Mouse (Mus musculus): Measurements from ENCODE around the gene Sh3rf1. TPM values are rescaled to one million over a fixed set of nuclear protein-coding genes. Genes with fewer than 3 reads are reported as not detected.
A peak's percentile ranks its signal among the peaks of the same experiment; 100 is the strongest.

The Sh3rf1 gene
- polyA plus RNA-seq, 1 experiment from 2014 or later = 8.4 TPM

GRCm38 (mm10) chr8:61226632-61227031 lies 3.0 kb downstream of the Sh3rf1 start:
- Histone ChIP-seq H3K27me3 (ENCODE audit: insufficient read depth, poor library complexity, severe bottlenecking) (peaks cover 22% of the 10 kb centered on the region; the same call in 1 of the 2 replicates), H3K27ac (no peak overlapping the region), H3K36me3 (peaks cover 5% of the 10 kb centered on the region; the same call in 1 of the 2 replicates), H3K4me1 (peaks cover 28% of the 10 kb centered on the region), H3K9me3 (no peaks in the 10 kb centered on the region), H3K4me3 (0 out of 2 replicates have a peak overlapping the region, but pooled peaks have one; percentile 90)
- no peak for DNase-seq (ENCODE audit: low spot score)
- WGBS = 89% methylated on average over 5 of the region's 5 CpGs

GRCm38 (mm10) chr8:61228678-61229077 lies 5.0 kb downstream of the Sh3rf1 start:
- H3K4me1 ChIP-seq = peaks cover 27% of the 10 kb centered on the region
- no peak overlapping the region for H3K27ac ChIP-seq
- DNase-seq (ENCODE audit: low spot score) = no peak
- no peaks in the 10 kb centered on the region for H3K9me3 ChIP-seq
- H3K36me3 ChIP-seq = peaks cover 5% of the 10 kb centered on the region; the same call in 1 of the 2 replicates
- 74% methylated on average over 8 of the region's 8 CpGs for WGBS
- H3K27me3 ChIP-seq (ENCODE audit: insufficient read depth, poor library complexity, severe bottlenecking) = peaks cover 40% of the 10 kb centered on the region
- no peak overlapping the region for H3K4me3 ChIP-seq

GRCm38 (mm10) chr8:61229511-61230195 lies 6.0 kb downstream of the Sh3rf1 start:
- Histone ChIP-seq H3K4me3 (no peak overlapping the region), H3K9me3 (no peaks in the 10 kb centered on the region), H3K27me3 (ENCODE audit: insufficient read depth, poor library complexity, severe bottlenecking) (peaks cover 48% of the 10 kb centered on the region), H3K36me3 (peaks cover 5% of the 10 kb centered on the region; the same call in 1 of the 2 replicates), H3K4me1 (peaks cover 21% of the 10 kb centered on the region), H3K27ac (peak overlapping the region; percentile 2; the same call in 1 of the 2 replicates)
- DNase-seq (ENCODE audit: low spot score) = peak; percentile 70
- 53% methylated on average over 12 of the region's 12 CpGs for WGBS

GRCm38 (mm10) chr8:61230881-61231755 lies 7.4 kb downstream of the Sh3rf1 start:
- H3K27me3 ChIP-seq (ENCODE audit: insufficient read depth, poor library complexity, severe bottlenecking) = peaks cover 49% of the 10 kb centered on the region
- DNase-seq (ENCODE audit: low spot score) = peak; percentile 53
- H3K4me3 ChIP-seq = no peak overlapping the region
- 90% methylated on average over 11 of the region's 11 CpGs for WGBS
- peaks cover 5% of the 10 kb centered on the region; the same call in 1 of the 2 replicates for H3K36me3 ChIP-seq
- no peaks in the 10 kb centered on the region for H3K9me3 ChIP-seq
- H3K27ac ChIP-seq = no peak overlapping the region
- peaks cover 13% of the 10 kb centered on the region for H3K4me1 ChIP-seq

- H3K27me3 ChIP-seq (ENCODE audit: insufficient read depth, poor library complexity, severe bottlenecking) = peaks cover 51% of the 10 kb centered on the region
- 85% methylated on average over 5 of the region's 5 CpGs for WGBS
- H3K9me3 ChIP-seq = no peaks in the 10 kb centered on the region
- 0 out of 2 replicates have a peak, but pooled peaks cover 6% of the 10 kb centered on the region for H3K36me3 ChIP-seq
- no peak overlapping the region for H3K4me3 ChIP-seq
- DNase-seq (ENCODE audit: low spot score) = peak; percentile 39
- peaks cover 17% of the 10 kb centered on the region for H3K4me1 ChIP-seq
- no peak overlapping the region for H3K27ac ChIP-seq
These were observed 11.8 kb downstream of the Sh3rf1 start for GRCm38 (mm10) chr8:61235499-61235898.

- Histone ChIP-seq H3K4me3 (no peak overlapping the region), H3K9me3 (no peaks in the 10 kb centered on the region), H3K27ac (no peak overlapping the region), H3K27me3 (ENCODE audit: insufficient read depth, poor library complexity, severe bottlenecking) (peaks cover 39% of the 10 kb centered on the region), H3K36me3 (0 out of 2 replicates have a peak, but pooled peaks cover 6% of the 10 kb centered on the region), H3K4me1 (peaks cover 17% of the 10 kb centered on the region)
- DNase-seq (ENCODE audit: low spot score) = peak; percentile 72
- WGBS = 24% methylated on average over 9 of the region's 9 CpGs
These were observed 13.0 kb downstream of the Sh3rf1 start for GRCm38 (mm10) chr8:61236506-61237268.

GRCm38 (mm10) chr8:61239576-61239975 lies 15.9 kb downstream of the Sh3rf1 start:
- no peaks in the 10 kb centered on the region for H3K9me3 ChIP-seq
- DNase-seq (ENCODE audit: low spot score) = no peak
- peaks cover 15% of the 10 kb centered on the region for H3K27me3 ChIP-seq (ENCODE audit: insufficient read depth, poor library complexity, severe bottlenecking)
- H3K27ac ChIP-seq = no peak overlapping the region
- 44% methylated on average over 3 of the region's 3 CpGs for WGBS
- peaks cover 17% of the 10 kb centered on the region for H3K4me1 ChIP-seq
- no peak overlapping the region for H3K4me3 ChIP-seq
- peaks cover 22% of the 10 kb centered on the region for H3K36me3 ChIP-seq

GRCm38 (mm10) chr8:61241229-61241628 lies 17.6 kb downstream of the Sh3rf1 start:
- peaks cover 22% of the 10 kb centered on the region for H3K36me3 ChIP-seq
- H3K4me3 ChIP-seq = no peak overlapping the region
- H3K9me3 ChIP-seq = no peaks in the 10 kb centered on the region
- H3K27ac ChIP-seq = no peak overlapping the region
- H3K4me1 ChIP-seq = peaks cover 11% of the 10 kb centered on the region
- H3K27me3 ChIP-seq (ENCODE audit: insufficient read depth, poor library complexity, severe bottlenecking) = peaks cover 7% of the 10 kb centered on the region
- DNase-seq (ENCODE audit: low spot score) = no peak
- 75% methylated on average over 8 of the region's 8 CpGs for WGBS

- WGBS = 95% methylated on average over 19 of the region's 19 CpGs
- H3K4me3 ChIP-seq = no peak overlapping the region
- H3K27ac ChIP-seq = no peak overlapping the region
These were observed 19.2 kb downstream of the Sh3rf1 start for GRCm38 (mm10) chr8:61242896-61243295.

GRCm38 (mm10) chr8:61243491-61243890 lies 19.8 kb downstream of the Sh3rf1 start:
- no peak overlapping the region for H3K27ac ChIP-seq
- H3K9me3 ChIP-seq = no peaks in the 10 kb centered on the region
- no peak for DNase-seq (ENCODE audit: low spot score)
- H3K4me1 ChIP-seq = peaks cover 17% of the 10 kb centered on the region; the same call in 1 of the 2 replicates
- 81% methylated on average over 5 of the region's 5 CpGs for WGBS
- H3K36me3 ChIP-seq = peaks cover 16% of the 10 kb centered on the region
- no peak overlapping the region for H3K4me3 ChIP-seq
- H3K27me3 ChIP-seq (ENCODE audit: insufficient read depth, poor library complexity, severe bottlenecking) = peaks cover under 1% of the 10 kb centered on the region; the same call in 1 of the 2 replicates

More at GRCm38 (mm10) chr8:61242896-61243295, 19.2 kb downstream of the Sh3rf1 start:
- Histone ChIP-seq H3K9me3 (no peaks in the 10 kb centered on the region), H3K27me3 (ENCODE audit: insufficient read depth, poor library complexity, severe bottlenecking) (peaks cover 6% of the 10 kb centered on the region), H3K4me1 (peaks cover 13% of the 10 kb centered on the region; the same call in 1 of the 2 replicates), H3K36me3 (peaks cover 19% of the 10 kb centered on the region)
- DNase-seq (ENCODE audit: low spot score) = no peak

- H3K36me3 ChIP-seq = peaks cover 16% of the 10 kb centered on the region
- H3K27me3 ChIP-seq (ENCODE audit: insufficient read depth, poor library complexity, severe bottlenecking) = no peaks in the 10 kb centered on the region
- no peak overlapping the region for H3K4me3 ChIP-seq
- 92% methylated on average over 7 of the region's 7 CpGs for WGBS
- no peak for DNase-seq (ENCODE audit: low spot score)
- H3K27ac ChIP-seq = no peak overlapping the region
- no peaks in the 10 kb centered on the region for H3K9me3 ChIP-seq
- H3K4me1 ChIP-seq = peaks cover 17% of the 10 kb centered on the region; the same call in 1 of the 2 replicates
These were observed 20.5 kb downstream of the Sh3rf1 start for GRCm38 (mm10) chr8:61244157-61244556.

Data from heart, embryonic 10.5 days (tissue).